Mouse (Mus musculus): Measurements from ENCODE around the gene Trpm8.

- TF ChIP-seq TAL1 (IDR thresholded peaks at IDR 0.05; ENCODE audit: low read length) (no peak), GATA1 (IDR thresholded peaks at IDR 0.05; ENCODE audit: low read length) (no peak)
Measured at GRCm38 (mm10) chr1:88230981-88231802, 46.3 kb upstream of the Trpm8 start.
